Mouse (Mus musculus) kidney, postnatal 4 days (tissue): Measurements from ENCODE around the gene Vmn2r79.
"Not testable (repeated sequence)": the region's sequence is repeated elsewhere in the genome, so short reads cannot be mapped to it uniquely, and the experiment has no call there.

ENCODE experiments used
- DNase-seq, 2 experiments: peaks; one replicate each; pipeline ENCODE4 v3.0.0; 2021; ENCODE audit warnings: mixed read lengths in 2 of 2

Gene Vmn2r79

GRCm38 (mm10) chr7:86995815-86996214 is at the start of gene Vmn2r79:
TSS of gene Vmn2r79 (plus strand) at chr7:86996115.
- DNase-seq: not testable (repeated sequence)

DNA sequence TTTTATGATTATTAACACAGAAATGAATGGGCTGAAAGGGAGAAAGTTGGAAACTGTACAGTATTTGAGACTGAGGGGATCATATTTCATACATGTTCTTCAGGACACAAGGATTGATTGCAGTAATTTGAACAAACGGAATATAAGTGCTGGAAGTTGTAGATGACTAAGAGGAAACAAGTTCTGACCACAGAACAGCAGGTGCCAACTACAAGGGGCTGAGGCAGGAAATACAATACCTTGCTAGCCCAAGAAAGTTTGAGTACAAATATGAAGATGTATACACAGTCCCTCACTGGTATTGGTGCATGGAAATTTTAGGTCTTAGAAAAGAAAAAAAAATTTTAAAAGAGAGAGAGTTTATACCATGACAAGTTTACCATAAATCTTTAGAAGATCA is 1.2 kb upstream of the Vmn2r79 start:
- DNase-seq: no peak

DNA sequence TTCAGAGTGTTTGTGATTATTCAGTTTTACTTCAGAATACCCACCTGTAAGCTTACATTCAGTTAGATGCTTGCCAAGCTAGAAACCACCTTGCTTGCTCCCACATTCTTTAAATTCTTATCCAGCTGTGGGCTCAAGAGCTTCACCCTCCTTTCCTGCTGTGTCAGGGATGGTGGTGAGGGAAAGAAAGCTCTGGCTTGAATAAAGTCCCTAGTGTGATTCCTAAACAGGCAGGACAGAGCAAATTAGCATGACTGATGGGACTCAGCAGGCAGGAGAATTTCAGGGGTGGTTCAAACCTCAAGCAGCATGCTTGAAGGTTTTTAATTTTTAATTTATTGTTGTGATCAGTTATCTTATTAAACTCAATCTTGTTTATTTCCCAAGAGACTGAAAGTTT is 30.6 kb downstream of the Vmn2r79 start:
- not testable (repeated sequence) for DNase-seq

- DNase-seq: no peak
Measured at GRCm38 (mm10) chr7:87063576-87063975, 67.7 kb downstream of the Vmn2r79 start.
